Mouse (Mus musculus): ENCODE measurements around the gene Rffl.
"Not testable (repeated sequence)": the region's sequence is repeated elsewhere in the genome, so short reads cannot be mapped to it uniquely, and the experiment has no call there.

Rffl gene

DNA sequence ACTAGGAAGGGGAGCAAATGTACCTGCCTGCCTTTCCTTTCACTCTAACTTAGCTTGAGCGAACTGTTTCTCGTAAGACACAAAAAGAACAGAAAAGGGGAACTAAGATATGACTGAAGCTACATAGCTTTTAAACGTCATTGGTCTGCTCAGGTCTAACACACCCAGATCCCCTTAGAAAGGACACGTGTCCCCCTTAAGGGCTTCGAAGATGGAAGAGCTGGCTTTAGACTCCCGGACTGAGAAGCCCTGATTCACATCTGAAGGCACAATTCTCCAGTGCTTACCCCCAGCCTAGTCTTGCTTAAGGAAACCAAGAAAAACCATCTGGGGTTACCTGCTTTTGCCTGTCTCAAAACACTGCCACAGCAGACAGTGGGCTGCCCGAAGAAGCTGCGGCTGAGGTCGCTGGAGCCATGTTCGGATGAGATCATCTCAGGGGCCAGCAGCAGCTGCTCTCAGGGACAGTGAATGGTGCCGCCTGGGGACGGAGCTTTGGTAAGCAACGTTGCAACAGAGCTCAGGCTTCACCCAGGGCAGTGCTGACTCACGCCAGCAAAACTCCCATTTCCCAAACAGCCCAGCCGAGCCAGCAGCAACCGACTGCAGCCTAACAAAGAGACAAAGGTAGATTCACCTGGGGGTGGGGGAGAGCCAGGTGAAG lies 25.5 kb downstream of the Rffl start:
- DNase-seq (ENCODE audit: low read depth): no peak

GRCm38 (mm10) chr11:82844771-82845414 lies 26.1 kb downstream of the Rffl start:
- no peak for DNase-seq (ENCODE audit: low read depth)

DNA sequence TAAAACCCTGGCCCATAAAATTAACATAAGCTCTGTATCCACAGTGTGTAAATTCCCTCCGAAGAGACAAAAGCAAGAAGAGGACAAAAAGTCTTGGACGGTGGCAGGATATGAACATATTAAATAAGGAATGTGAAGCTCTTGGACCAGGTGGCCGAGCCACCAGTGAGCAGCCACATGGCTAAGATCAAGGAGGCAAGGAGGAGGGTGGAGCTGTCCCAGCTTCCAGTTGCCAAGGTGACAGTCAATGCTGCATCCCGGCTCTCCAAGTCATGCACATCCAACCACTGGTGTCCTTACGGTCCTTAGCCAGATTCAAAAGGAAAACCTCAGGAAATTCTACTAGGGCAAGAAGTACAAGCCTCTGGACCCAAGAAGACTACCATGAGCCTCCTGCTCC lies 32.5 kb downstream of the Rffl start:
- DNase-seq (ENCODE audit: low read depth): no peak

GRCm38 (mm10) chr11:82837848-82838247 lies 33.2 kb downstream of the Rffl start:
- DNase-seq (ENCODE audit: low read depth): no peak

DNA sequence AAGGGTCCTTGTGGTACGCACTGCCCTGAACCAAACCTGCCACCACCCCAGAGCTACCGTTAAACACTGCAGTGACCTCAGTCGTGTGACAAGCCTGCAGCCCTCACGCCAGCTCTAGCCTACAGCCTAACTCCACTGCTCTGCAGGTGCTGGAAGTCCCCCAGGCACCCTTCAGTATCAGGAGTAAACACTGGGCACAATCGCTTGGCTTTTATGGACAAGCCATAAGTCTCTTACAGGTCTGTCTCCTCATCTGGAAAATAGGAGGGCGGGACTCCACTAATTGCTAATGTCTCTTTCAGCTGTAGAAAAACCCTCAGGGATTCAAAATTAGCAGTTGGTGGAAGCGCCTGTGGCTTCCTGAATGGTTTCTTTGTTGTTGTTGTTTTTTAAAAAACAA lies 33.8 kb downstream of the Rffl start:
- no peak for DNase-seq (ENCODE audit: low read depth)

GRCm38 (mm10) chr11:82835616-82836432 lies 35.2 kb downstream of the Rffl start:
- DNase-seq (ENCODE audit: low read depth): no peak

- DNase-seq (ENCODE audit: low read depth): not testable (repeated sequence)
Observed at GRCm38 (mm10) chr11:82834359-82834758, 36.7 kb downstream of the Rffl start.

- no peak for DNase-seq (ENCODE audit: low read depth)
Observed at GRCm38 (mm10) chr11:82833929-82834328, 37.1 kb downstream of the Rffl start.

GRCm38 (mm10) chr11:82832402-82832801 lies 38.6 kb downstream of the Rffl start:
- DNase-seq (ENCODE audit: low read depth): not testable (repeated sequence)

DNA sequence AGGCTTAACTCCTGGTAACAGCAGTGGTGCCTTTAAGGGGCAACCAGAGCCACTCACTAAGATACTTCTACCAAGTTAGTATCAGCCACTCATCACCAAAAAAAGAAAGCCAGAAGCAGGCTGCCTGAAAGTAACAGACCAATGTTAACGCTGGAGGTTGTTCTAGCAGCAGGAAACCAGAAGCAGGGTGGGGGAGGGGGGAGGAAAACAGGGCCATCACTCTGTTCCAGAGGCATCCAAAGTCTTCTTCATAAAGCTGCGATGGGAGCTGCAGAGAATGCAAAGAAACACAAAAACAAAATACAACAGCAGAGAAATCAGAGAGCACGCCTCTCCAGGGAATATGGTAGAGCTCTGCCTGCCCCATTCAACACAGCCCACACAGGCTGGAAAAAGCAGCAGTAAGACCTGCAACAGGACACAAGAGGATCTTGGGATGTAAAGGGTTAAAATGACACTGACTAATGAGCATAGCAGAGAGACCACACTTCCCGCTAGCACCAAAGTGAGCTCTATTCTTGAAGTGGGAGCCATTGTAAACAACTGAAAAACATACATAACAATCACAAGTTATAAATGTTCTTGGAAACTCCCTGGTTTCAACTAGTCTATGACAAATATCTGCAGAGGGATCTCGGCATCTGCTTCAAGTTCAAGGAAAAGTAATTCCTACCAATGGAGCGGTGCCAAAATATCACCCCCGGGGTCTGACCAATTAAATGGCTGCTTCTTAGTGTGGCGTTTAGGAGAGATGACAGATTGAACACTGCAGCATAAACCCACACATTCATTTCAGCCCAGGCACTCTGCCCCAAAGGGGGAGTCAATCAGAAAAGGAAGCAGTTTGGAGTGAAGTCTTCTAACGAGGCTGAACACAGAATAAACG lies 39.8 kb downstream of the Rffl start:
- no peak for DNase-seq (ENCODE audit: low read depth)

DNA sequence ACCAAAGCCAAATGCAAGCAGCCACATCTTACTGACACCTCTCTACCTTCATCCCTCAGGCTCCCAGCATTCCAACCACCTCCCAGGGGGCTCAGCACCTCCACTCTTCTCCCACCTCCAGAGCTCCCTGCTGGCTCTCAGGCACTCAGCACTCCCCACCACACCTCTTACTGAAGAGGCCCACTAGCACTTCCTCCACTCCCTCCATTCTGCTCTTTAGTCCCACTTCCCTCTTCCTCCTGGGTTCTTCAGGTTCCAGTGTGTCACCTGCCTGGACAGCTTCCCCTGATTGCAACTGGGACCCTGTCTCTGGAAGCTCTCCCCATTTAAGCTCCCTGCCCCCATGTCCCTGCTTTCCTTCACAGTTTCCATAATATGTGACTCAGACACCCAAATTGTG lies 44.2 kb downstream of the Rffl start:
- no peak for DNase-seq (ENCODE audit: low read depth)

DNA sequence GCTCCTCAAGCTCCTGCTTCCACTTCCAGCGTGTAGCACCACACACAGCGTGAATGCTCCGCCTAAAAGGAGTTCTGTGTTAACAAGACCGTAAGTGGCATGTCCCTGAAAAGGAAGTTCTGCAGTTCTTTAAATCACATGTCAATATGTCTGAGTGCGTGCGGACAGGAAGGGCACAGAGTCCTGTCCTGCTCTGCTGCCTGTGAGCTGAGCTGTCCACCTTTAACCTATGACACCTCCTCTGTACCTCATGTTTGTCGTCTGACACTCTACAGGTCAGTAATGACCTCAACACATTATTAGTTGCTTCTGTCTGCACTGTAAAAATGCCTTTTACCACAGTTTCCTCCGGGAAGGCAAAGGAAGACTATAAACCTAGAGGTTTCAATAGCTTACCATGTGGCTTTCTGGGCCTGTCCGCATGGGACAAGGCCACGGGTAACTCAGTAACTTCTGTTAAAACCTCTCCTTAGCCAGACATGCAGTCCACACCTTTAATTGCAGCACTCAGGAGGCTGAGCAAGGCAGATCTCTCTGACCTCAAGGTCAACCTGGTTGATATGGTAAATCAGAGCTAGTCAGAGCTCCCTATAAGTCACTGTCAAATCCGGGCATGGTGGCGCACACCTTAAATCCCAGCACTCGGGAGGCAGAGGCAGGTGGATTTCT lies 50.1 kb downstream of the Rffl start:
- no peak for DNase-seq (ENCODE audit: low read depth)

GRCm38 (mm10) chr11:82819350-82819749 lies 51.7 kb downstream of the Rffl start:
- peak; percentile 87 for DNase-seq (ENCODE audit: low read depth)

DNA sequence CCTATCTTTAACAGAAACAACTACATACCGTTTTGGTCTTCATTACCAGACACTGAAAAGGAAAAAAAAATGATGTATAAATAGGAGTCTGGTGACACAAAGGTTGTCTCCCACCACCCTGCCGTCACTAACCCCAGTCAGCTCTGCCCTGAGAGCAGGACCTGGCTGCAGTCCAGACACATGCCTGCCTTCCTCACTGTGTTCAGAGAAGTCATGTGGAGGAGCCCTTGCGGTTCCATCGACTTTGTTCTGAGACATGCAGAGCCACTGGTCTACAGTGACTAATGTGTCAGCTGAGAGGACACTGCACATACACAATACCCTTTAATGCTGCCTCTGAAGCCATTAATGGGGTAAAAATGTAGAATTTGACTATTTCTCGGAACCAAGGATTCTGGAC lies 62.5 kb downstream of the Rffl start:
- no peak for DNase-seq (ENCODE audit: low read depth)

- no peak for DNase-seq (ENCODE audit: low read depth)
Observed at GRCm38 (mm10) chr11:82807370-82807769, 63.6 kb downstream of the Rffl start.

GRCm38 (mm10) chr11:82806656-82807055 lies 64.4 kb downstream of the Rffl start:
- no peak for DNase-seq (ENCODE audit: low read depth)

GRCm38 (mm10) chr11:82783453-82783852 lies 87.6 kb downstream of the Rffl start:
- DNase-seq (ENCODE audit: low read depth): no peak

DNA sequence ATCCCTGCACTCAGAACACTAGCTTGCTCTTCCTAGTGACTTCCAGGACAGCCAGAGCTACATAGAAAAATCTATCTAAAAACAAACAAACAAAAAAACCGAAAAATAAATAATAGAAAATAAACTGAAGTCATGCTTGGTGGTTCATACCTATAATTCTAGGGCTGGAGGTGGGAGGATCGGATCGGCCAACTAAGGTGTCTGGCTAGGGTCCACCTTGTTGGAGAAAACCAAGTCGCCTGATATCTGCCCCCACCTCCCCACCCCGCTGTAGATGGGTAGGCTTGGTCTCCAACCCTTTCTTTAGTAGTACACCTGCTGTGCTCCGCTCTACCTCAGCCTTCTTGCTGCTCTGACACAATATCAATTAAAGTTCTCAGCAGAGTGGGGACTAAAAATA lies 88.8 kb downstream of the Rffl start:
- DNase-seq (ENCODE audit: low read depth): no peak

GRCm38 (mm10) chr11:82780983-82781903 lies 89.8 kb downstream of the Rffl start, which contains the start of gene Lig3:
TSS of gene Lig3 (plus strand) at chr11:82781108.
- DNase-seq (ENCODE audit: low read depth): peak; percentile 87

DNA sequence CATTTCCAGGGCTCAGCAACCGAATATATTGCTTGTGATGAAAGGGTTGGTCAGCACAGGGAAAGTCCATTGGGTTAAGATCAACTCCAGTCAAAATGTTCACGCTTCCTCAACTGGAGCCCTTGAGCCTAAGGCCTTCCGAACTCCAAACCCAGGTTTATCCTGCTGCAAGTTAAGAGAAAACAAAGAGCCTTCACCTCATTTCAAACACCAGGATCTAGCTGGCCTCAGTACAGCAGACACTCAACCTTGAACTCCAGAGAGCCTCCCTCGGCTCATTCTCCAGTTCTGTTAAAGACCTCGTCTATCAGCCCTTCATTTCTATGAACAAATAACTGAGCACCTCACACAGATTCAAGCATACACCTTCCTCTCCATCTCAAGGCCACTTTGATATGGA lies 90.9 kb downstream of the Rffl start:
- DNase-seq (ENCODE audit: low read depth): no peak

Measured in c-Kit-positive CD71-positive TER-119-negative erythroid progenitor cells, embryonic 14.5 days (primary cell).